Mouse (Mus musculus): ENCODE results near the gene Gga3.

GRCm38 (mm10) chr11:115600743-115601142 is 3.1 kb downstream of the Gga3 start:
- TF ChIP-seq GATA1 (IDR thresholded peaks at IDR 0.05; ENCODE audit: borderline replicate concordance, low read length) (no peak), FLI1 (IDR thresholded peaks at IDR 0.05; ENCODE audit: low read length) (no peak)

All from megakaryocyte, embryonic 14.5 days (primary cell).